Mouse (Mus musculus): ENCODE results near the gene Lrmda.
A peak's percentile ranks its signal among the peaks of the same experiment; 100 is the strongest.

Lrmda gene

GRCm38 (mm10) chr14:22936701-22937100 lies 917.2 kb downstream of the Lrmda start:
- DNase-seq (ENCODE audit: extremely low spot score) = no peak

- DNase-seq (ENCODE audit: extremely low spot score) = no peak
Measured at GRCm38 (mm10) chr14:22940576-22940975, 921.1 kb downstream of the Lrmda start.

DNA sequence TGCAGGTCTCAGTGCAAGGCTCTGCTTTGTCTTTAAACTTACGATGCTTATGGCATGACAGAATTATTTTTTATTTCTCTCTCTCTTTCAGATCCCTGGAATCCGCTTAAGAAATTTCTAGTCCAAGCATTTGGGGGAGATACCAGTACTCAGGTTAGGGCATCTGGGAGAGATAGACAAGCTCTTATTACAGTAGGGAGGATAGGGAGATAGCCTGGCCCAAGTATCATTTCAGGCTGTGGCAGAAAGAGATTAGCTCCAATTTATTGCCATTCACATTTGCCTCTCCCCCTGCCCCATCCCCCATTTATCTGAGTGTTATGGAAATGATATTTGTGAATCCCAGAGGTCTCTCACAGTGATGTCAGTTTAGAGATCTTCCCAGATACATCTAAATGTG lies 923.1 kb downstream of the Lrmda start:
- DNase-seq (ENCODE audit: extremely low spot score) = no peak

GRCm38 (mm10) chr14:22949466-22949865 lies 930.0 kb downstream of the Lrmda start:
- DNase-seq (ENCODE audit: extremely low spot score) = no peak

DNA sequence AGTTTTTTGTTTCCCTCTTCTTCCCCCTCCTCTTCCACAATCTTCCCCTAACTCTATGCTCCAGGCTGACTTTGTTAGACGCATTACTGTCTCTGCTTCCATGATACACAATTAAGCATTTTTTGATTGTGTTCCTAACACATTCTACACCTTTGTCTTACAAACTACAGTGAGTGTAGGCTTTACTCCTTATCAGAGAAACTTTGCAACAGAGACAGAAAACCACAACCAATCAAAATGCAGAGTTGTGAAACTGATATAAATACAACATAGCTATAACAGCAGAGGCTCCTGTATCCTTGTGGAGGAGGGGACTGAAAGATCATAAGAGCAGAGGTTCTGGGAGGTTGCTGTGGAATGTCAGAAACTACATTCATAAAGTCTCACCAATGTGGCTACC lies 933.5 kb downstream of the Lrmda start:
- no peak for DNase-seq (ENCODE audit: extremely low spot score)

- DNase-seq (ENCODE audit: extremely low spot score) = no peak
Measured at GRCm38 (mm10) chr14:22960166-22960565, 940.7 kb downstream of the Lrmda start.

DNA sequence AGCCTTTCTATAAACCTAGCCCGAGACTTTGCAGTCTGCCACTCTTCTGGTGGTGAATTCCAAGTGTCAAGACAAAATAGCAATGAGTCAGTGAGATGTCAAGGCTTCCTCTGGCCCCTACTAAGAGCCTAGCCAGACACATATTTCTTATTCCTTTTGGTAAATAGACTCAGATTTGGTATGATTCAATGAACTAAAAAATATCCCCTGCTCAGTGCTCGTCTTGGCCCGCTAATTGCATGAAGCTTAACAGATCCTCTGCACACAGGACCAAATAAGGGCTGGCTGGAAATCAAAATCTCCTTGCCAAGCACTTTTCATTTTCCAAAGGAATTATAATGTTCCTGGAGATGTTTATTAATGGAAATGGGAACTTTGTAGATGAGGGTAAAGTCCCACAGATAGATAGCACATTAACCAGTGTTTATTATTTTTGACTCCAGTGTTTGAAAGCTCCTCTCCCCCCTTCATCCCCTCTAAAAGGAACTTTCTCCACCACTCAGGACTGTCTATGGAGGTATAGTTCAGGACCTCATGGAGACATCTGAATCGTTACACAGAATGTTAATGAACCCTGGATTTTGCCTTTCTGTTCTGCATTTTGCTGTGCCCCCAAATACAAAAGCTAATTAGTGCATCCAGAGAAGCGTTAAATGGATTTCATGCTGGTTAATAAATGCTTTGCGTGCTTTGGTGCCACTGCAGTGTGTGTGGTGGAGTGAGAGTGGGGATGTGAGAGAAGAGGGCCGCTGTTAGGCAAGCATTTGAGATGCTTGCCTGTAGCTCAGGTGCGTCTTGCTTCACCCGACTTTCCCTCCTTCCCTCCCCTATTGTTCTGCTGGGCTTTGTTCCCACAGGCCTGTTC lies 945.5 kb downstream of the Lrmda start:
- no peak for DNase-seq (ENCODE audit: extremely low spot score)

GRCm38 (mm10) chr14:22968705-22969104 lies 949.2 kb downstream of the Lrmda start:
- no peak for DNase-seq (ENCODE audit: extremely low spot score)

DNA sequence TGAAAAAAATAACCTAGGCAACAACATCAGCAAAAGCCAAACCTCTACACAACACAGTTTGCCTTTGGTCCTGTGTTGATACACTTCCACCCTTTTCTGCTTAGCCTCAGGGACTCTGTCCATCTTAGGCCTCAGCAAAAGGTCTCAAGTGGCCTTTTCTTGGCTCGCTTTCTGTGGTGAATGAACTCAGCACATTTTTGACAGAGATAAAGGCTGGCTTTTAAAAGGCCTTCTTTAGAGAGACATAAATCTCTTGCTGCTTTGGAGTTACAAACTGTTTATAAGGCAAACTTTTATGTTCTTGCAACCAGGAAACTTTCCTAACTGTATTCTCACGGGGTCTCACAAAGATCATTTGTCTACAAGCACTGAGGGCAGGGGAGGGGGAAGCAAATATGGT lies 967.2 kb downstream of the Lrmda start:
- DNase-seq (ENCODE audit: extremely low spot score) = no peak

DNA sequence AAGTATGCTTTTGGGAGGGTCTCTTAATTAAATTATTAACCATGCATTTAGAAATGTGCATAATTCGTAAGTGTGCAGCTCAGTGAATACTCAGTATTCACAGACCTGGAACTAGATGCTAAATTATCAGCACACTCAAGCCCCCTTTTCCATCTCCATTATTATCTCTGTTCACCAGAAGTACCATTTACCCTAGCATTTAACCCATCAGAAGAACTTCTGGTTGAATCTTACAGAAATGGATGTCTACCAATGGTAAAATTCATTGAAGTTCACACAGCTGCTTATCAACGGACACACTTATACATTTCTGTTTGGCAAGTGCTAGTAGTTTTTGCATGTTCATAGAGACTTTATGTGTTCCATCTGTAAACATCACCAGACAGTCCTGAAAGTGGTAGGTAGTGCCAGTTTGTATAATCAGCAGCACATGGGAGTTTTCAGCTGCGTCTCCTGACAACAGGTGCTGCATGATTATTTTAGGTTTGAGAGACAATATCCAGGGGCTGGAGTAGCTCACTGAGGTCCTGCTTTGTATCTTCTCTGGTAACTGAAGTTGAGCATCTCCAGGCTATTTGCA lies 968.7 kb downstream of the Lrmda start:
- DNase-seq (ENCODE audit: extremely low spot score) = no peak

- DNase-seq (ENCODE audit: extremely low spot score) = no peak
Measured at GRCm38 (mm10) chr14:22995184-22995935, 975.8 kb downstream of the Lrmda start.

- DNase-seq (ENCODE audit: extremely low spot score) = no peak
Measured at GRCm38 (mm10) chr14:22998906-22999305, 979.4 kb downstream of the Lrmda start.

- no peak for DNase-seq (ENCODE audit: extremely low spot score)
Measured at GRCm38 (mm10) chr14:23011989-23012388, 992.5 kb downstream of the Lrmda start.

DNA sequence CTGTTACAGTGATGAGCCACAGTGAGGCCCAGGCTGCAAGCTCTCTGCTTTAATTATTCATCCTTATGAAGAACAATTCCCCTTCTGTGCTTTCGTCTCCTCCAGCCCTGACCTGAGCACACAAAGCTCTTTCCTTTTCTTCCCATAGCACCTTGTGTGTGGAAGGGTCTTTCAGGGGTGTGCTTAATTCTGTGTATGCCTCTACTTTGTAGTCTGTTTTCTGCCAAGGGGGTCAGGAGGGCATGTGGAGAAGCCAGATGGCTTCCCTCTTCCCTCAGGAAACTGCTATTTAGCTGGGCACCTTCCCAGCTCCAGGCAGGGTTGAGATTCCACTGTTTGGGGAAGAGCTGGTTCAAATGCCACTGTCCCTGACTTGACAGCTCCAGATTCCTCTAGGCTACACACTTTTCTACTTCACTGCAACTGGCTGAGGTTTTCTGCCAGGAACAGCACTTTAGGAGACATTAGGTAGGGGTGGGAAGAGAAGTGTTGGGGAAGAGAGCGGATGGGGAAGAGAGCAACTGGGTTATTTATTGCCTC lies 995.3 kb downstream of the Lrmda start:
- peak; percentile 42 for DNase-seq (ENCODE audit: extremely low spot score)

DNA sequence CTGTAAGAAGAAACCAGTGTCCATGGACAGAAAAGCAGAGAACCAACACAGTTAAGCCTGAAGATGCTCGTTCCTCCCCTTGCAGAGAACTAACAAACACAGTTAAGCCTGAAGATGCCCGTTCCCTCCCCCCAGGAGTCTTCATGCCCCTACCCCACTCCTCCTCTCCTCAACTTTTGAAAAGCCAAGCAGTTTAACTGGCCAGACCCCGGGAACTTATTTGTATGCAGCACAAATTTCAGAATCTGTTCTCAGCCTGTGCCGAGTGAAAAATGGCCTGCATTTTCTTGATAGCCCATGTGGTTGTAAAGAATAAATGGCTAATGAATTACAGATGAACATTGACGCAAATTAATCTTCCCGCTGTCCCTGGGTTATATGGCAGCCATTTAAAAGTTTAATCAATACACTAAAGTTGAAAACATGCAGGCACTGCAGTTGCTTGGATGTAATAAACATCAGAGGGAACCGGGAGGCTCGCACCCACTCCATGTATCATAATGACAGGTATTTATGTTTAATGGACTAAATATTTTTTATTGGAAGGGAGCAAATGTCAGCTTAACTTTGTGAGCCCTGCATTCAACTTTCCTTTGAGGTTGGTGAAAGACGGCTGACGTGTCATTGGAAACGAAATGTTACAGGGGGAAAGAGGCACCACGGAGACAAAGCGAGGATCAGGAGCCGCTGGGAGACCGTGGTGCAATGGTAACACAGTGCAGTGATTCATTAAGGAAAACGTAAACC lies 996.0 kb downstream of the Lrmda start:
- peak; percentile 9 for DNase-seq (ENCODE audit: extremely low spot score)

- DNase-seq (ENCODE audit: extremely low spot score) = no peak
Measured at GRCm38 (mm10) chr14:23016068-23016611, 996.6 kb downstream of the Lrmda start.

DNA sequence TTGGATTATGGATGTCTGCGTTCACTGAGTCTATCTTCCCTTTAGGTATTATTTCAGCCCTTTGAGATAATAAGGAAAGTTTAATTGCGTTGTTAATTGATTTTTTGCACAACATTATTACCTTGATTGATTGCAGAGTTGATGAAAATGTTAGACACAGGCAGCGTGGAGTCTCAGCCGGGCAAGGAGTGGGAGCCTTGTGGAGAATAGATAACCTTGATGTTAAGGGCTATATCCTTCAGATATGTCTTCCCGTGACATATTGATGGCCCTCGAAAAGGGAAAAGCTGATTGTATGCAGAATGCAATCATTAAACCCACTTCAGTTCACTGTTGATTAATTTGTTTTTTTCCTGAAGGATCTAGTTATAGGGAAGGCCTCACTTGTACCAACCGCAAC lies 1021.5 kb downstream of the Lrmda start:
- DNase-seq (ENCODE audit: extremely low spot score) = no peak

GRCm38 (mm10) chr14:23045322-23045721 lies 1025.8 kb downstream of the Lrmda start:
- DNase-seq (ENCODE audit: extremely low spot score) = peak; percentile 3

DNA sequence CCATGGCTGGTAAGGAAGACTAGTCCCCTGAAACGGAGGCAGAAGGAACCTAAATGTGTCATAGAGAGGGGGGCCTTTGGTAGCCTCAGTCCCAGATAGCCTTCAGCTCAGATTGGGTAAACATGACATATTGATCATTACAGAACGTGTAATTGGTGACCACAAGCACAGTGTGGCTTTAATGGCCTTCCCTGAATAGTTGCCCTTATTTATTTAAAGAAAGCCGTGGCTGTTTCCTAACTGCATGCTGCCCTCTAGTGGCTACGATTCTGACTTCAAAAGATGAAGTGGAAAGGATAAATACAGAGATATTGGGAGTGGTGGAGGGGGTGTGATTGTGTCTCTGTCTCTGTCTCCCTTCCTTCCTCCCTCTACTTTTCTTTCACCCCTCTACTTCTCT lies 1026.8 kb downstream of the Lrmda start:
- DNase-seq (ENCODE audit: extremely low spot score) = peak; percentile 62

- DNase-seq (ENCODE audit: extremely low spot score) = peak; percentile 2
Measured at GRCm38 (mm10) chr14:23051441-23051840, 1031.9 kb downstream of the Lrmda start.

- DNase-seq (ENCODE audit: extremely low spot score) = no peak
Measured at GRCm38 (mm10) chr14:23052833-23053592, 1033.5 kb downstream of the Lrmda start.
